In genomic region chr3:159841458-159841857, GRCm38 (mm10) we compare ENCODE assay signal across 9 mouse cellular contexts. TPM values are rescaled to one million over a fixed set of nuclear protein-coding genes. Genes with fewer than 3 reads are reported as not detected.
A peak's percentile ranks its signal among the peaks of the same experiment; 100 is the strongest.
DNase-seq lines count a peak whose midpoint lies in the region; ATAC-seq and TF ChIP-seq lines count a peak whose summit lies in the region.
"Had no signal": no experiment of that assay in that cellular context is flagged by ENCODE, and none has a peak within 500 bp of the region (broad histone marks: within the 10 kb centered on the region; RNA-seq: fewer than 3 reads in every experiment).

No protein-coding gene starts in this region.

- H3K36me3 ChIP-seq in heart, embryonic 12.5 days = no peaks in the 10 kb centered on the region

- TF ChIP-seq CTCF in bone marrow macrophage, adult 2 months (IDR thresholded peaks at IDR 0.05; ENCODE audit: low read depth, low read length) = no peak

- TF ChIP-seq POLR2A in bone marrow macrophage, adult 2 months (IDR thresholded peaks at IDR 0.05; ENCODE audit: borderline replicate concordance, low read depth, low read length) = no peak

- WGBS in heart, embryonic 12.5 days = 10% methylated on average over 3 of the region's 3 CpGs

- no peak overlapping the region for H3K27ac ChIP-seq in bone marrow macrophage, adult 2 months (ENCODE audit: insufficient read depth, low read depth, low read length)
- H3K27ac ChIP-seq in heart, embryonic 12.5 days (ENCODE audit: poor library complexity, severe bottlenecking) = peak overlapping the region; percentile 94

- H3K4me3 ChIP-seq in bone marrow macrophage, adult 2 months (ENCODE audit: insufficient read depth, low read length) = peak overlapping the region; percentile 85
- peak overlapping the region; percentile 90 for H3K4me3 ChIP-seq in heart, embryonic 12.5 days

- no peaks in the 10 kb centered on the region for H3K9me3 ChIP-seq in heart, embryonic 12.5 days (replicated peaks)

- peak; percentile 6 for DNase-seq in gastrocnemius, adult 18-20 months (ENCODE audit: low spot score)
- no peak for DNase-seq in gastrocnemius, postnatal 25 days
- DNase-seq in kidney, postnatal 4 days = peak; percentile 1 to 8
- DNase-seq in ovary, postnatal 10 days (ENCODE audit: low spot score) = no peak
- no peak for DNase-seq in cerebellum, adult 18-20 months

- peak overlapping the region; percentile 94 for H3K9ac ChIP-seq in heart, embryonic 12.5 days

- ATAC-seq in heart, embryonic 12.5 days (ENCODE audit: insufficient number of reproducible peaks, low FRiP score) = no peak
- 0 out of 2 replicates have a peak, but pooled peaks have one; percentile 24 for ATAC-seq in monocyte, adult 5-6 weeks (replicated peaks; ENCODE audit: insufficient number of reproducible peaks, low FRiP score, low TSS enrichment, poor library complexity, severe bottlenecking)

- H3K4me2 ChIP-seq in heart, embryonic 12.5 days = peak overlapping the region; percentile 91

- H3K4me1 ChIP-seq in bone marrow macrophage, adult 2 months (ENCODE audit: control insufficient read depth, insufficient read depth, low read length) = peaks cover 10% of the 10 kb centered on the region
- H3K4me1 ChIP-seq in heart, embryonic 12.5 days (replicated peaks) = peaks cover 10% of the 10 kb centered on the region

- H3K27me3 ChIP-seq in heart, embryonic 12.5 days (replicated peaks) = no peaks in the 10 kb centered on the region
- H3K27me3 ChIP-seq: CH12.LX had no signal

RNA-seq across cellular contexts. Expression of gene Wls, which starts 2.0 kb away (rescaled TPM):
- total RNA-seq in gastrocnemius, adult 18-20 months (2021) = 10 to 100 TPM; 21.8 to 27.0 TPM
- total RNA-seq in gastrocnemius, postnatal 25 days (2021) = 10 to 100 TPM; 14.8 to 15.7 TPM
- polyA plus RNA-seq in bone marrow macrophage, adult 2 months (2012; ENCODE audit: insufficient read depth, insufficient read length, missing spikeins) = 65.0 and 70.2 TPM in 2 replicates
- polyA plus RNA-seq in heart, embryonic 12.5 days (2016; fragmentation: Nextera tagmentation; extraction: Ambion mirVana) = 148 and 153 TPM in 2 replicates
- 51.2 to 60.4 TPM (median 51.8 TPM) in 3 replicates for total RNA-seq in monocyte, adult 5-6 weeks (2017)
- total RNA-seq: CH12.LX had no signal

Comparison
In these comparisons a context has a peak if more than half of its experiments do, and no peak if none do; other contexts are left out.
1. DNase-seq: peak in gastrocnemius, adult 18-20 months (single experiment) and kidney, postnatal 4 days (2 of 2); none in gastrocnemius, postnatal 25 days (single experiment), ovary, postnatal 10 days (single experiment) and cerebellum, adult 18-20 months (0 of 2).